Mouse (Mus musculus) liver, embryonic 12.5 days (tissue): Measurements from ENCODE around the gene Polr3k. TPM values are rescaled to one million over a fixed set of nuclear protein-coding genes. Genes with fewer than 3 reads are reported as not detected.

Experiments
- ATAC-seq: fragments of 200-750 bp; cut with Nextera tagmentation; 2 replicates; pipeline ENCODE4 v1.8.0; 2017; ENCODE audit warnings: moderate number of reproducible peaks, mild to moderate bottlenecking, moderate library complexity
- H3K27ac ChIP-seq: fragments of 300-500 bp; sonication (generic); 2 replicates; pipeline ENCODE4 v1.5.1; 2016; ENCODE audit warnings: mild to moderate bottlenecking
- H3K27me3 ChIP-seq: fragments of 300-500 bp; sonication (generic); replicated peaks from 2 replicates; pipeline ENCODE4 v1.6.1; 2016; ENCODE audit warnings: mild to moderate bottlenecking, moderate library complexity
- H3K36me3 ChIP-seq: fragments of 300-500 bp; sonication (generic); 2 replicates; pipeline ENCODE4 v1.6.1; 2016; ENCODE audit warnings: mild to moderate bottlenecking, moderate library complexity
- H3K4me1 ChIP-seq: fragments of 300-500 bp; sonication (generic); 2 replicates; pipeline ENCODE4 v1.6.1; 2016
- H3K4me2 ChIP-seq: fragments of 300-500 bp; sonication (generic); 2 replicates; pipeline ENCODE4 v1.6.1; 2016; ENCODE audit warnings: mild to moderate bottlenecking, moderate library complexity
- H3K4me3 ChIP-seq: fragments of 300-500 bp; sonication (generic); 2 replicates; pipeline ENCODE4 v1.5.1; 2016; ENCODE audit warnings: mild to moderate bottlenecking, moderate library complexity
- H3K9ac ChIP-seq: fragments of 300-500 bp; sonication (generic); 2 replicates; pipeline ENCODE4 v1.6.1; 2016; ENCODE audit warnings: mild to moderate bottlenecking, moderate library complexity
- H3K9me3 ChIP-seq: fragments of 300-500 bp; sonication (generic); replicated peaks from 2 replicates; pipeline ENCODE4 v1.6.1; 2016; ENCODE audit warnings: mild to moderate bottlenecking, moderate library complexity
- WGBS: fragments of 180-500 bp; shearing (Covaris S2); methylation state at CpG from one replicate; pipeline ENCODE4 v1.1.7; 2016; ENCODE audit not compliant: insufficient replicate concordance; 5-methylcytosine and 5-hydroxymethylcytosine counted together
- polyA plus RNA-seq: library from polyadenylated mRNA; unstranded; fragments of >200 nt; fragmentation: Nextera tagmentation; extraction: Ambion mirVana; gene quantifications from 2 replicates; pipeline ENCODE4 v1.2.1, GENCODE M21; 2016

The Polr3k gene
- polyA plus RNA-seq = 42.4 and 44.1 TPM in 2 replicates

GRCm38 (mm10) chr2:181863791-181864535 is at the start of gene Polr3k:
Polr3k (plus strand) TSS chr2:181864337.
- under 1% methylated on average over 35 of the region's 35 CpGs for WGBS
- Histone ChIP-seq H3K9me3 (no peaks in the 10 kb centered on the region), H3K4me3 (peak within 1 kb of the TSS; percentile 87), H3K36me3 (peaks cover 23% of the 10 kb centered on the region), H3K27ac (peak within 1 kb of the TSS; percentile 84), H3K27me3 (no peaks in the 10 kb centered on the region), H3K9ac (peak within 1 kb of the TSS; percentile 87), H3K4me1 (peaks cover 34% of the 10 kb centered on the region), H3K4me2 (peak within 1 kb of the TSS; percentile 85)
- peak; percentile 100 for ATAC-seq

- H3K9me3 ChIP-seq = no peaks in the 10 kb centered on the region
- WGBS = 40% methylated on average over 2 of the region's 2 CpGs
- no peak overlapping the region for H3K4me2 ChIP-seq
- ATAC-seq = peak; percentile 90
- no peak overlapping the region for H3K4me3 ChIP-seq
- H3K27ac ChIP-seq = peak overlapping the region; percentile 43; the same call in 1 of the 2 replicates
- H3K27me3 ChIP-seq = no peaks in the 10 kb centered on the region; the same call in 1 of the 2 replicates
- H3K4me1 ChIP-seq = peaks cover 29% of the 10 kb centered on the region
- no peak overlapping the region for H3K9ac ChIP-seq
- H3K36me3 ChIP-seq = no peaks in the 10 kb centered on the region
Measured at GRCm38 (mm10) chr2:181829032-181829650, 35.0 kb upstream of the Polr3k start.

GRCm38 (mm10) chr2:181832745-181833144 is 31.4 kb upstream of the Polr3k start:
- H3K9ac ChIP-seq = no peak overlapping the region
- ATAC-seq = no peak
- H3K4me1 ChIP-seq = peaks cover 43% of the 10 kb centered on the region
- no peak overlapping the region for H3K27ac ChIP-seq
- 67% methylated on average over 2 of the region's 2 CpGs for WGBS
- H3K9me3 ChIP-seq = no peaks in the 10 kb centered on the region
- no peaks in the 10 kb centered on the region for H3K36me3 ChIP-seq
- no peak overlapping the region for H3K4me3 ChIP-seq
- H3K27me3 ChIP-seq = no peaks in the 10 kb centered on the region; the same call in 1 of the 2 replicates
- H3K4me2 ChIP-seq = no peak overlapping the region

GRCm38 (mm10) chr2:181837372-181838292 is 26.5 kb upstream of the Polr3k start, which contains the start of gene Pcmtd2:
Pcmtd2 (plus strand) TSS chr2:181837854.
- ATAC-seq = peak; percentile 98
- H3K9ac ChIP-seq = peak within 1 kb of the TSS; percentile 87
- no peaks in the 10 kb centered on the region for H3K9me3 ChIP-seq
- peak within 1 kb of the TSS; percentile 80 for H3K4me2 ChIP-seq
- H3K4me3 ChIP-seq = peak within 1 kb of the TSS; percentile 79
- peak within 1 kb of the TSS; percentile 85 for H3K27ac ChIP-seq
- H3K36me3 ChIP-seq = peaks cover 7% of the 10 kb centered on the region
- peaks cover 28% of the 10 kb centered on the region for H3K4me1 ChIP-seq
- under 1% methylated on average over 35 of the region's 35 CpGs for WGBS
- no peaks in the 10 kb centered on the region for H3K27me3 ChIP-seq

- peak overlapping the region; percentile 79 for H3K4me3 ChIP-seq
- peak overlapping the region; percentile 85 for H3K27ac ChIP-seq
- peak; percentile 25 for ATAC-seq
- peak overlapping the region; percentile 87 for H3K9ac ChIP-seq
- H3K9me3 ChIP-seq = no peaks in the 10 kb centered on the region
- 11% methylated on average over 3 of the region's 3 CpGs for WGBS
- peaks cover 10% of the 10 kb centered on the region for H3K36me3 ChIP-seq
- no peaks in the 10 kb centered on the region for H3K27me3 ChIP-seq
- H3K4me2 ChIP-seq = peak overlapping the region; percentile 80
- H3K4me1 ChIP-seq = peaks cover 28% of the 10 kb centered on the region
Measured at GRCm38 (mm10) chr2:181838293-181838680, 25.9 kb upstream of the Polr3k start.

GRCm38 (mm10) chr2:181845709-181846394 is 18.3 kb upstream of the Polr3k start:
- Histone ChIP-seq H3K9ac (no peak overlapping the region), H3K4me1 (no peaks in the 10 kb centered on the region), H3K4me2 (no peak overlapping the region), H3K27ac (no peak overlapping the region), H3K36me3 (peaks cover 63% of the 10 kb centered on the region), H3K27me3 (no peaks in the 10 kb centered on the region), H3K9me3 (no peaks in the 10 kb centered on the region), H3K4me3 (no peak overlapping the region)
- ATAC-seq = no peak
- WGBS = 76% methylated on average over 5 of the region's 5 CpGs

GRCm38 (mm10) chr2:181864536-181864860 is 361 bp downstream of the Polr3k start:
- Histone ChIP-seq H3K4me2 (peak overlapping the region; percentile 85), H3K4me3 (peak overlapping the region; percentile 87), H3K9ac (peak overlapping the region; percentile 87), H3K27me3 (no peaks in the 10 kb centered on the region), H3K4me1 (peaks cover 30% of the 10 kb centered on the region), H3K9me3 (no peaks in the 10 kb centered on the region), H3K27ac (peak overlapping the region; percentile 84), H3K36me3 (peaks cover 28% of the 10 kb centered on the region)
- no peak; the same call in 1 of the 2 replicates for ATAC-seq
- under 1% methylated on average over 22 of the region's 22 CpGs for WGBS

GRCm38 (mm10) chr2:181866931-181867330 is 2.8 kb downstream of the Polr3k start:
- Histone ChIP-seq H3K4me1 (peaks cover 25% of the 10 kb centered on the region), H3K36me3 (peaks cover 45% of the 10 kb centered on the region), H3K27ac (no peak overlapping the region), H3K4me3 (no peak overlapping the region), H3K4me2 (no peak overlapping the region), H3K9ac (no peak overlapping the region), H3K27me3 (no peaks in the 10 kb centered on the region), H3K9me3 (no peaks in the 10 kb centered on the region)
- ATAC-seq = no peak
- WGBS = 47% methylated on average over 5 of the region's 5 CpGs

GRCm38 (mm10) chr2:181871039-181871438 is 6.9 kb downstream of the Polr3k start:
- H3K36me3 ChIP-seq = peaks cover 58% of the 10 kb centered on the region
- H3K27ac ChIP-seq = no peak overlapping the region
- no peaks in the 10 kb centered on the region for H3K9me3 ChIP-seq
- H3K4me3 ChIP-seq = no peak overlapping the region
- peaks cover 3% of the 10 kb centered on the region for H3K4me1 ChIP-seq
- no peaks in the 10 kb centered on the region for H3K27me3 ChIP-seq
- H3K9ac ChIP-seq = no peak overlapping the region
- 68% methylated on average over 2 of the region's 2 CpGs for WGBS
- no peak for ATAC-seq
- no peak overlapping the region for H3K4me2 ChIP-seq

- Histone ChIP-seq H3K4me1 (no peaks in the 10 kb centered on the region), H3K9ac (no peak overlapping the region), H3K9me3 (no peaks in the 10 kb centered on the region), H3K4me3 (no peak overlapping the region), H3K27ac (no peak overlapping the region), H3K36me3 (peaks cover 17% of the 10 kb centered on the region), H3K27me3 (no peaks in the 10 kb centered on the region), H3K4me2 (no peak overlapping the region)
- WGBS = 45% methylated on average over 1 of the region's 1 CpGs
- no peak for ATAC-seq
Measured at GRCm38 (mm10) chr2:181878903-181879302, 14.8 kb downstream of the Polr3k start.

- Histone ChIP-seq H3K4me1 (no peaks in the 10 kb centered on the region), H3K27ac (no peak overlapping the region), H3K4me3 (no peak overlapping the region), H3K27me3 (no peaks in the 10 kb centered on the region), H3K9me3 (no peaks in the 10 kb centered on the region), H3K9ac (no peak overlapping the region), H3K4me2 (no peak overlapping the region), H3K36me3 (no peaks in the 10 kb centered on the region)
- no peak for ATAC-seq
- 71% methylated on average over 3 of the region's 3 CpGs for WGBS
Measured at GRCm38 (mm10) chr2:181883022-181883749, 19.0 kb downstream of the Polr3k start.
